8 mouse cellular contexts compared by ENCODE assay signal in the genomic region with DNA sequence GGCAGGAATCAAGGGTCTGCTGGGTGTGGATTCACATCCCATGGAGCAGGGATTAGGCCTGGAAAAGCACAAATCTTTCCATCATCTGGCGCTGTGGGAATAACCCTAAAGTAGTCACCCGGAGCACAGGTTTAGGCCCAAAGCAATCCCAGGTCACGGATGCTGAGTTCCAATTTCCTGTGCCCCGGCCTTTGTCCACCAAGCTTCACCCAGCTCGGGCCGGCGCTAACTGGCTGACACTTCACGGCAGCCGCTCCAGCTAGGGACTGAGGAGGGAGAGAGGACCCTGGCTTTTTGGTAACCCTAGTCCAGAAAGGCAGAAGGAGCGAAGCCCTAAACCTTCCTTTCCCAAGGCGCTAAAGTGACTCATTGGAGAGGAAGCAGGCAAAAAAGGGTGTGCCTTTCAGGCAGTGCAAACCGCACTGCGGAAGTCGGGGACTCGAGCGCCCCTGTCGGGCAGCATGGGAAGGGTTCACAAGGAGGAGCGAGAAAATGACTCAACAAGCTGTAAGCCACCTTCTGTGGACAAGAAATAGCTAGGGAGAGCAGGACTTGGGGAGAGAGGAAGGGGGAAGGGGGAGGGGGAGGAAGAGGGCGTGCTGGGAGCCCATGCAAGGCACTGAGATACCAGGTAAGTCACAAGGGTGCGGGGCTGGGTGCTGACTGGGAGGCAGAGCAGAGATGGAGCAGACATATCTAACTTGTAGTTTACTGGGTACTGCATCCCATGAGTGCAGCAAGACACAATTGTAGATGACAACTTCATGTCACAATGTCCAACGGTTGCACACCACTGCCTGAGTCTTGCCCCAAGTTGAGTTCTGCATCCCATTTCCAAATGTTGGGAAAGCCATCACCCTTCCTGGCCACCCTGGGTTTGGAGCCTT. TPM values are rescaled to one million over a fixed set of nuclear protein-coding genes. Genes with fewer than 3 reads are reported as not detected.
DNase-seq lines count a peak whose midpoint lies in the region; ATAC-seq lines count a peak whose summit lies in the region.

No protein-coding gene starts in this region.

- peak overlapping the region; percentile 50 for H3K9ac ChIP-seq in hindbrain, embryonic 11.5 days (ENCODE audit: low read depth, low read length)

- H3K4me2 ChIP-seq in hindbrain, embryonic 11.5 days (replicated peaks; ENCODE audit: low read depth, low read length), result peak overlapping the region; percentile 22; the same call in 1 of the 2 replicates

- no peaks in the 10 kb centered on the region for H3K36me3 ChIP-seq in hindbrain, embryonic 11.5 days (ENCODE audit: control insufficient read depth, insufficient read depth, low read length)

- no peak overlapping the region for H3K4me3 ChIP-seq in hindbrain, embryonic 11.5 days (ENCODE audit: low read depth, low read length)

- 19% methylated on average over 21 of the region's 21 CpGs for WGBS in hindbrain, embryonic 11.5 days

- H3K27ac ChIP-seq in hindbrain, embryonic 11.5 days (ENCODE audit: low read depth, low read length), result peak overlapping the region; percentile 12; the same call in 1 of the 2 replicates

- ATAC-seq in hindbrain, embryonic 11.5 days (ENCODE audit: low FRiP score), result peak; percentile 64; the same call in 1 of the 2 replicates

- no peaks in the 10 kb centered on the region for H3K4me1 ChIP-seq in hindbrain, embryonic 11.5 days (replicated peaks; ENCODE audit: control insufficient read depth, insufficient read depth, low read length)

- no peaks in the 10 kb centered on the region for H3K27me3 ChIP-seq in hindbrain, embryonic 11.5 days (ENCODE audit: control insufficient read depth, insufficient read depth, low read length)

- H3K9me3 ChIP-seq in hindbrain, embryonic 11.5 days (ENCODE audit: control insufficient read depth, low read length), result no peaks in the 10 kb centered on the region

- DNase-seq in NIH3T3 (ENCODE audit: low read depth), result peak; percentile 98
- DNase-seq in cerebellum, adult 9-11 months, result peak; percentile 90
- DNase-seq in frontal cortex, adult 2 months (ENCODE audit: extremely low spot score in 1 of 2, low spot score in 1 of 2), result peak; percentile 82 to 94
- peak; percentile 87 for DNase-seq in hindbrain, embryonic 11.5 days (ENCODE audit: low spot score)
- peak; percentile 88 for DNase-seq in layer of hippocampus, postnatal 14 days (ENCODE audit: low spot score in 2 of 2)
- peak; percentile 92 for DNase-seq in lung, postnatal 14 days
- DNase-seq in retina, postnatal 1 day, result peak; percentile 89
- DNase-seq in thymus, postnatal 4 days, result peak; percentile 94

RNA-seq across cellular contexts. Expression of gene Scyl1, which starts 46.7 kb away (rescaled TPM):
- polyA plus RNA-seq in frontal cortex, adult 2 months (2012; rRNA removed), result 111 and 120 TPM in 2 replicates
- polyA plus RNA-seq in hindbrain, embryonic 11.5 days (2014; fragmentation: Nextera tagmentation; extraction: Ambion mirVana), result 47.2 and 55.7 TPM in 2 replicates
- 10 to 100 TPM; 73.6 to 75.1 TPM for total RNA-seq in layer of hippocampus, postnatal 14 days (2021)

RNA-seq across cellular contexts. Expression of gene Frmd8, which starts 57.1 kb away (rescaled TPM):
- polyA plus RNA-seq in frontal cortex, adult 2 months (2012; rRNA removed), result 13.1 and 15.6 TPM in 2 replicates
- 14.9 and 15.8 TPM in 2 replicates for polyA plus RNA-seq in hindbrain, embryonic 11.5 days (2014; fragmentation: Nextera tagmentation; extraction: Ambion mirVana)
- total RNA-seq in layer of hippocampus, postnatal 14 days (2021), result 10 to 100 TPM; 19.8 to 20.1 TPM

RNA-seq across cellular contexts. Expression of gene Slc25a45, which starts 59.7 kb away (rescaled TPM):
- 7.8 and 8.7 TPM in 2 replicates for polyA plus RNA-seq in frontal cortex, adult 2 months (2012; rRNA removed)
- 1.0 and 1.1 TPM in 2 replicates for polyA plus RNA-seq in hindbrain, embryonic 11.5 days (2014; fragmentation: Nextera tagmentation; extraction: Ambion mirVana)
- total RNA-seq in layer of hippocampus, postnatal 14 days (2021), result 1 to 10 TPM; 3.6 to 3.7 TPM
